Mouse (Mus musculus): ENCODE measurements around the gene Glt28d2. TPM values are rescaled to one million over a fixed set of nuclear protein-coding genes. Genes with fewer than 3 reads are reported as not detected.

Gene Glt28d2
- polyA plus RNA-seq, 1 experiment from 2014 or later: 0.31 TPM

GRCm38 (mm10) chr3:85820839-85821548 lies 66.3 kb downstream of the Glt28d2 start:
- peak overlapping the region; percentile 50 for H3K9ac ChIP-seq (ENCODE audit: low read depth, low read length)
- H3K36me3 ChIP-seq (ENCODE audit: control insufficient read depth, insufficient read depth, low read length): no peaks in the 10 kb centered on the region
- peak overlapping the region; percentile 36 for H3K4me2 ChIP-seq (ENCODE audit: low read length)
- H3K4me3 ChIP-seq (ENCODE audit: low read depth, low read length): peak overlapping the region; percentile 14; the same call in 1 of the 2 replicates
- H3K27me3 ChIP-seq (ENCODE audit: control insufficient read depth, insufficient read depth, low read depth, low read length): no peaks in the 10 kb centered on the region
- ATAC-seq: peak; percentile 86
- WGBS: 30% methylated on average over 15 of the region's 15 CpGs
- peak overlapping the region; percentile 58 for H3K27ac ChIP-seq (ENCODE audit: low read length)
- peaks cover 10% of the 10 kb centered on the region for H3K4me1 ChIP-seq (ENCODE audit: control insufficient read depth, insufficient read depth, low read length)
- H3K9me3 ChIP-seq (replicated peaks; ENCODE audit: control insufficient read depth, low read length, poor library complexity, severe bottlenecking): no peaks in the 10 kb centered on the region

Other genes starting within 250 kb of the Glt28d2 start
- gene Fam160a1, start 70.2 kb downstream of the Glt28d2 start, polyA plus RNA-seq (2015; fragmentation: Nextera tagmentation; extraction: Ambion mirVana): 0.22 and 0.38 TPM in 2 replicates
- gene Gm37240, start within 50 bp of the Glt28d2 start, polyA plus RNA-seq (2015; fragmentation: Nextera tagmentation; extraction: Ambion mirVana): 0.26 and 0.94 TPM in 2 replicates
- gene Sh3d19, start 83.6 kb upstream of the Glt28d2 start, polyA plus RNA-seq (2015; fragmentation: Nextera tagmentation; extraction: Ambion mirVana): 15.6 and 16.1 TPM in 2 replicates
- gene Prss48, start 115.0 kb upstream of the Glt28d2 start, polyA plus RNA-seq (2015; fragmentation: Nextera tagmentation; extraction: Ambion mirVana): not detected in 2 replicates

Data from midbrain, embryonic 16.5 days (tissue).